Mouse (Mus musculus): Measurements from ENCODE around the gene Mpo. TPM values are rescaled to one million over a fixed set of nuclear protein-coding genes. Genes with fewer than 3 reads are reported as not detected.

Mpo gene
- total RNA-seq, 2 experiments from 2014 or later: 7.6 TPM; not detected in 1

Other genes with a start within 250 kb of the Mpo start
- gene Gm11492, start 226.9 kb upstream of the Mpo start, total RNA-seq (2014; fragmentation: Nextera tagmentation): not detected in 2 replicates
- gene Gm11492, start 226.9 kb upstream of the Mpo start, total RNA-seq (2017): not detected in 2 replicates
- gene Sept4, start 224.7 kb upstream of the Mpo start, total RNA-seq (2014; fragmentation: Nextera tagmentation): 24.5 and 34.8 TPM in 2 replicates
- 15.0 and 21.6 TPM in 2 replicates for gene Sept4, start 224.7 kb upstream of the Mpo start, total RNA-seq (2017)
- 18.7 and 31.1 TPM in 2 replicates for gene Mtmr4, start 201.4 kb upstream of the Mpo start, total RNA-seq (2014; fragmentation: Nextera tagmentation)
- 19.9 and 21.8 TPM in 2 replicates for gene Mtmr4, start 201.4 kb upstream of the Mpo start, total RNA-seq (2017)
- not detected in 2 replicates for gene Hsf5, start 176.4 kb upstream of the Mpo start, total RNA-seq (2014; fragmentation: Nextera tagmentation)
- 0.19 TPM in 1 of 2 replicates, not detected in the other for gene Hsf5, start 176.4 kb upstream of the Mpo start, total RNA-seq (2017)
- 4.2 and 7.0 TPM in 2 replicates for gene Rnf43, start 130.9 kb upstream of the Mpo start, total RNA-seq (2014; fragmentation: Nextera tagmentation)
- gene Rnf43, start 130.9 kb upstream of the Mpo start, total RNA-seq (2017): 1.4 and 3.1 TPM in 2 replicates
- gene Supt4a, start 56.0 kb upstream of the Mpo start, total RNA-seq (2014; fragmentation: Nextera tagmentation): 146 and 192 TPM in 2 replicates
- 55.2 and 75.2 TPM in 2 replicates for gene Supt4a, start 56.0 kb upstream of the Mpo start, total RNA-seq (2017)
- gene Tspoap1, start 33.0 kb upstream of the Mpo start, total RNA-seq (2014; fragmentation: Nextera tagmentation): 5.5 and 20.3 TPM in 2 replicates
- 3.5 and 5.4 TPM in 2 replicates for gene Tspoap1, start 33.0 kb upstream of the Mpo start, total RNA-seq (2017)
- not detected in 2 replicates for gene Lpo, start 34.7 kb downstream of the Mpo start, total RNA-seq (2014; fragmentation: Nextera tagmentation)
- gene Lpo, start 34.7 kb downstream of the Mpo start, total RNA-seq (2017): not detected in 2 replicates
- 4.3 and 6.8 TPM in 2 replicates for gene Mks1, start 59.6 kb downstream of the Mpo start, total RNA-seq (2014; fragmentation: Nextera tagmentation)
- 2.4 and 8.4 TPM in 2 replicates for gene Mks1, start 59.6 kb downstream of the Mpo start, total RNA-seq (2017)
- gene Epx, start 82.0 kb downstream of the Mpo start, total RNA-seq (2014; fragmentation: Nextera tagmentation): not detected in 2 replicates
- 3.9 TPM in 1 of 2 replicates, not detected in the other for gene Epx, start 82.0 kb downstream of the Mpo start, total RNA-seq (2017)
- not detected in 2 replicates for gene Olfr462, start 98.7 kb downstream of the Mpo start, total RNA-seq (2014; fragmentation: Nextera tagmentation)
- not detected in 2 replicates for gene Olfr462, start 98.7 kb downstream of the Mpo start, total RNA-seq (2017)
- gene Olfr463, start 103.8 kb downstream of the Mpo start, total RNA-seq (2014; fragmentation: Nextera tagmentation): not detected in 2 replicates
- gene Olfr463, start 103.8 kb downstream of the Mpo start, total RNA-seq (2017): not detected in 2 replicates
- not detected in 2 replicates for gene Olfr464, start 127.4 kb downstream of the Mpo start, total RNA-seq (2014; fragmentation: Nextera tagmentation)
- gene Olfr464, start 127.4 kb downstream of the Mpo start, total RNA-seq (2017): not detected in 2 replicates
- 18.4 and 30.2 TPM in 2 replicates for gene Dynll2, start 194.0 kb downstream of the Mpo start, total RNA-seq (2014; fragmentation: Nextera tagmentation)
- 9.6 and 26.7 TPM in 2 replicates for gene Dynll2, start 194.0 kb downstream of the Mpo start, total RNA-seq (2017)